1 mouse cellular context compared by ENCODE assay signal in the genomic region with DNA sequence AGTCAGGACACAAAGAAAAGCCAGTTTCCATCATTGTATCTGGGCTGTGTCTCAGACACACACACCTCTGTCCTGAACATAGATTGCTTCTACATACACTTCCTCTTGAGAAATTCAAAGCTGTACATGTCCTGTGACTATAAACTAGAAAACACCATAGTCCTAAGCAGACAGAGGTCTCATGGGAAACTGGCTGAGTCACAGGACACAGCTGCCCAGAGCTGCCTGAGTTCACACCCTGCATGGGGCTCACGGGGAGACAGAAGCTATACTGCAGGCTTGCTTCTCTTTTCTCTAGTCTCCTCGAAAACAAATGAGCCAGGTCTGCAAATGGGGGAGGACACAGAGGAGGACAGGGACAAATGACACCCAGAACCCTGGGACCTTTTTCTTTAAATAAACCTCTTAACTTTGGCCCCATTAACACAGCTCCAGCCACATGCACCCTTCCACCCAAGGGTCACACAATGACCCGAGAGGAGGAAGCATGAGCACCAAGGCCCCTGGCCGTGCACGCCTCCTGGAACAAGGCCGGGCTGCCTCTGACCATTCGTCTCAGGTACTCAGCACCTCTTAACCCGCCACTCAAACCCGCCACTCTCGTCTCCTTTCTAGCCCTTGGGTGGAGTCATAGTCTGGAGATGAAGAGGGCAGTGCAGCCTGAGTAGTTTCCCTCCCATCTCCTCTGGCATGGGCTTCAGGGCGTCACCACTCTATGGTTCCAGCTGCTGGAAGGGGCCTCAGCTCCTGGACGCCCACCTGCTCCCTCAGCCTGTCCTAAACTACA.
TF ChIP-seq lines count a peak whose summit lies in the region.

No protein-coding gene starts in this region.

TF ChIP-seq in MEL, 35 proteins besides CTCF, POLR2A, EP300 and RAD21 (continued from another document):
- TF ChIP-seq SIN3A (IDR thresholded peaks at IDR 0.05; ENCODE audit: low read length) (no peak), TAL1 (IDR thresholded peaks at IDR 0.05; ENCODE audit: low read length) (no peak), SMC3 (IDR thresholded peaks at IDR 0.05; ENCODE audit: low read depth, low read length) (no peak), CHD1 (IDR thresholded peaks at IDR 0.05; ENCODE audit: low read depth, low read length) (no peak)
